20 mouse cellular contexts compared by ENCODE assay signal in the genomic region with DNA sequence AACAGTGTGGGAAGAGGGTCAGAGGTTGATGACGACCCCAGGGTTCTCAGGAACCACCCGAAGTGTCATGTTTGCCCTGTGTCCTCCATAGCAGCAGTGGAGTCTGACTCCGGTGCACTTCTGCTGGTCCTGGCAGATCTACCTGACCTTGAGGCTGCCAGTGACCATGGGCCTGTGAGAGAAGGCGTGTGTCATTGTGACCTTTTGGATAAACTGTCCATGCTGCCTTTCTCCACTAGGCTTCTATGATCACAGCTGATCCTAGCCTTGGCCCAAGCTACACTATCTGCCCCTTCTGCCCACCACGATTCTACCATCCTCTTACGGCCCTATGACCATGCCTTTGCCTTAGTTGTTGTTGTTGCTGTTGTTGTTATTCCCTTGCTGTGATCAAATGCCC.
"Had no signal": no experiment of that assay in that cellular context is flagged by ENCODE, and none has a peak within 500 bp of the region (broad histone marks: within the 10 kb centered on the region; RNA-seq: fewer than 3 reads in every experiment).

No protein-coding gene starts in this region.

- H3K27ac ChIP-seq: kidney, postnatal 0 days; limb, embryonic 12.5 days; limb, embryonic 15.5 days; liver, embryonic 14.5 days; lung, embryonic 15.5 days; midbrain, embryonic 10.5 days; midbrain, embryonic 13.5 days; neural tube, embryonic 13.5 days had no signal

- H3K4me1 ChIP-seq: lung, embryonic 15.5 days; megakaryocyte, embryonic 14.5 days; midbrain, embryonic 13.5 days; neural tube, embryonic 13.5 days had no signal

- H3K4me2 ChIP-seq: limb, embryonic 12.5 days; limb, embryonic 15.5 days; liver, embryonic 11.5 days; lung, embryonic 15.5 days; midbrain, embryonic 13.5 days; neural tube, embryonic 13.5 days had no signal

- H3K9me3 ChIP-seq: limb, embryonic 15.5 days; lung, embryonic 15.5 days; neural tube, embryonic 13.5 days had no signal

- H3K9ac ChIP-seq: limb, embryonic 12.5 days; limb, embryonic 15.5 days; liver, embryonic 14.5 days; liver, postnatal 0 days; lung, embryonic 15.5 days; midbrain, embryonic 13.5 days; neural tube, embryonic 13.5 days had no signal

- H3K36me3 ChIP-seq: limb, embryonic 12.5 days; limb, embryonic 15.5 days; lung, embryonic 15.5 days; midbrain, embryonic 10.5 days; midbrain, embryonic 13.5 days; neural tube, embryonic 13.5 days had no signal

- DNase-seq: kidney, adult 2 months; kidney, postnatal 25 days; left cerebral cortex, postnatal 4 days; liver, postnatal 0 days; lung, postnatal 10 days; lung, postnatal 36 days; thymus, adult 18-20 months; thymus, postnatal 36 days had no signal

- H3K27me3 ChIP-seq: limb, embryonic 15.5 days; lung, embryonic 15.5 days; midbrain, embryonic 13.5 days; neural tube, embryonic 13.5 days had no signal

- H3K4me3 ChIP-seq: limb, embryonic 12.5 days; limb, embryonic 15.5 days; lung, embryonic 15.5 days; megakaryocyte, embryonic 14.5 days; midbrain, embryonic 10.5 days; midbrain, embryonic 13.5 days; myocyte; neural tube, embryonic 13.5 days had no signal

- ATAC-seq: liver, postnatal 0 days; midbrain, embryonic 13.5 days; midbrain, embryonic 16.5 days had no signal
